Mouse (Mus musculus): ENCODE data around the gene Xxylt1. TPM values are rescaled to one million over a fixed set of nuclear protein-coding genes. Genes with fewer than 3 reads are reported as not detected.

Gene Xxylt1
- polyA plus RNA-seq, 1 experiment from 2014 or later, result 9.7 TPM

DNA sequence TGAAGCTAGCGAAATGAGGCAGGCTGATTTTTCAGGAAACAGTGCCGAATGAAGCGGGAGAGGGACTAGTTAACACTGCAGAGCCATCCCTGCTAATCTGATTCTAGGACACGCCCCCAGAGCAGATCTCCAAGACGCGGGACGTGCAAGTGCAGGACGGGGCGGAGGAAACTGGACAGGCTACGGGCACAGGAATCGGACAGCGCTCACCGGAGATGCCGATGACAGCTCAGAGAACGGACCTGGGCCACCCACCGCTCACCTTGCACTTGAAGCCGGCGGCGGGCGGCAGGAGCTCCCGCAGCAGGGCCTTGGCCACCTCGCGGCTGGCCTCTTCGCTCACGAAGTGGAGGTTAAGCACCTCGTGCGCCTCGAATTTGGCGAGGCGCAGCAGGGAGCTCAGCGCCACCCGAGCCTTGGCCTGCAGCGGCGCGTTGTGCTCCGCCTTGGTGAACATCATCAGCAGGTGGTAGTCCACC lies 620 bp downstream of the Xxylt1 start:
- Histone ChIP-seq H3K4me2 (ENCODE audit: low read length) (peak overlapping the region; percentile 94), H3K4me3 (replicated peaks; ENCODE audit: low read length) (peak overlapping the region; percentile 89), H3K9me3 (ENCODE audit: control insufficient read depth, low read length) (no peaks in the 10 kb centered on the region), H3K27me3 (replicated peaks; ENCODE audit: control insufficient read depth, insufficient read depth, low read length) (no peaks in the 10 kb centered on the region), H3K36me3 (ENCODE audit: control insufficient read depth, insufficient read depth) (no peaks in the 10 kb centered on the region), H3K9ac (replicated peaks; ENCODE audit: low read depth, low read length) (peak overlapping the region; percentile 84), H3K27ac (ENCODE audit: low read length) (peak overlapping the region; percentile 93), H3K4me1 (replicated peaks; ENCODE audit: control insufficient read depth, insufficient read depth, low read length) (peaks cover 11% of the 10 kb centered on the region)
- WGBS, result under 1% methylated on average over 36 of the region's 36 CpGs
- ATAC-seq, result peak; percentile 41

DNA sequence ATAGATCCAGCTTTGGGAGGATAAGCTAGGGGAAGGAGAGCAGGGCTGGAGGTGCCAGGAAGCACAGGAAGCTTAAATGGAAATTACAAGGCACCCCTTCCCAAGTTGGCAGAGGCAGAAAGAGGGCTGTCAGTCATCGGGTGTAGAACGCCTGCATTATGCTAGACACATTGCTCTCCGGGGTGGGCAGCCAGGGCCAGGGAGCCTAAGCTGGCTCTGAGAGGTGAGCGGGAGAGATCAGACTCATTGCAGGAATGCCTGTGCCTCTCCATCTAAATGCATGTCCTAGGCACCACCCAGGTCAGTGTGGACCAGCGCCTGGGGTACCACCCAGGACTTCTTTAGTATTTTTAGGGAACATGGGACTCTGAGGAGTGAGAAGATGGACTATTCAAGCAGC lies 3.8 kb downstream of the Xxylt1 start:
- 86% methylated on average over 5 of the region's 5 CpGs for WGBS
- Histone ChIP-seq H3K36me3 (ENCODE audit: control insufficient read depth, insufficient read depth) (no peaks in the 10 kb centered on the region), H3K27me3 (replicated peaks; ENCODE audit: control insufficient read depth, insufficient read depth, low read length) (no peaks in the 10 kb centered on the region), H3K9ac (replicated peaks; ENCODE audit: low read depth, low read length) (no peak overlapping the region), H3K4me2 (ENCODE audit: low read length) (no peak overlapping the region), H3K4me1 (replicated peaks; ENCODE audit: control insufficient read depth, insufficient read depth, low read length) (peaks cover 11% of the 10 kb centered on the region), H3K27ac (ENCODE audit: low read length) (no peak overlapping the region), H3K9me3 (ENCODE audit: control insufficient read depth, low read length) (no peaks in the 10 kb centered on the region), H3K4me3 (replicated peaks; ENCODE audit: low read length) (no peak overlapping the region)
- no peak for ATAC-seq

DNA sequence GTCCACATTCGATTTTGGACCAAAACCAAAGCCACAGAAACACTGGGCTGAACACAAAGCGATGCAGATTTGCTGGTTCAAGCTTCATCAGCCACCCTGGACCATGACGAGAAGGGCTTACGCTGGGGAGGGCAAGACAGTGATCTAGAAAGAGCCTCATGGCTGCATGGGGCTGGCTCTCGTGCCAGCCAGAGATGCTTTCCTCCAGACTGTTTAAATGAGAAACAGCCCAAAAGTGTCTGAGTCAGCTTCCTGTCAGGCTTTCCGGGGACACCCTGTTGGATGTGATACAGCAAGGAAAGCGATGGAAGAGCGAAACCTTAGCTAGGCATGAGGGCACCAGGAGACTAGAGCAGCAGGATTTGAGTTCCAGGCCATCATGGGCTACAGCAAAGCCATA lies 4.8 kb downstream of the Xxylt1 start:
- Histone ChIP-seq H3K36me3 (ENCODE audit: control insufficient read depth, insufficient read depth) (no peaks in the 10 kb centered on the region), H3K4me3 (replicated peaks; ENCODE audit: low read length) (no peak overlapping the region), H3K27ac (ENCODE audit: low read length) (no peak overlapping the region), H3K4me1 (replicated peaks; ENCODE audit: control insufficient read depth, insufficient read depth, low read length) (peaks cover 8% of the 10 kb centered on the region), H3K4me2 (ENCODE audit: low read length) (no peak overlapping the region), H3K9me3 (ENCODE audit: control insufficient read depth, low read length) (no peaks in the 10 kb centered on the region), H3K27me3 (replicated peaks; ENCODE audit: control insufficient read depth, insufficient read depth, low read length) (no peaks in the 10 kb centered on the region), H3K9ac (replicated peaks; ENCODE audit: low read depth, low read length) (no peak overlapping the region)
- 89% methylated on average over 8 of the region's 8 CpGs for WGBS
- no peak for ATAC-seq

DNA sequence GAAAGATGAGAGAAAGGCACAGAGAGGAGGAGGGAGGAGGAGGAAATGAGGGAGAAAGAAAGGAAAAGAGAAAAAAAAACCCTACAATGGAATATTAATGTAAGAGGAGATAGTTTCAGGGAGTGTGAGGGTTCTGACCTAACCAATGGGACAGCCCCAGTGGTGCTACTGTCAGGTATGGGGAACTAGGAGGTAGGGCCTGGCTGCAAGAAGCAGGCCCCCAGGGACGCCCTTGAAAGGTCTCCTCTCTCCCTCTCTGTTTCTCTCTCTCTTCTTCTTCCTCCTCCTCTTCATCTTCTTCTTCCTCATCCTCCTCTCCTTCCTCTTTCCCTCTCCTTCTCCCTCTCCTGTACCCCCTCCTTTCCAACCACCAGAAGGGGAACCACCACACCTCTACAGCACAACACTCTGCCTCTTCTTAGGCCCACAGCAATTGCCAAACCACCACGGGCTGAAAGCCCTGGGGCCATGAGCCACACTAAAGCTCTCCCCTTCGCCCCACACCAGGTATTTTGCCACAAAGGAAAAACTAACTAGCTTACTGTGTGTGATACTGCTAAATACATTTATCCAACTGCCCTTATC lies 6.8 kb downstream of the Xxylt1 start:
- Histone ChIP-seq H3K27ac (ENCODE audit: low read length) (no peak overlapping the region), H3K4me3 (replicated peaks; ENCODE audit: low read length) (no peak overlapping the region), H3K9me3 (ENCODE audit: control insufficient read depth, low read length) (no peaks in the 10 kb centered on the region), H3K4me2 (ENCODE audit: low read length) (no peak overlapping the region), H3K36me3 (ENCODE audit: control insufficient read depth, insufficient read depth) (no peaks in the 10 kb centered on the region), H3K4me1 (replicated peaks; ENCODE audit: control insufficient read depth, insufficient read depth, low read length) (peaks cover 9% of the 10 kb centered on the region), H3K27me3 (replicated peaks; ENCODE audit: control insufficient read depth, insufficient read depth, low read length) (no peaks in the 10 kb centered on the region), H3K9ac (replicated peaks; ENCODE audit: low read depth, low read length) (no peak overlapping the region)
- ATAC-seq, result no peak
- 75% methylated on average over 3 of the region's 3 CpGs for WGBS

DNA sequence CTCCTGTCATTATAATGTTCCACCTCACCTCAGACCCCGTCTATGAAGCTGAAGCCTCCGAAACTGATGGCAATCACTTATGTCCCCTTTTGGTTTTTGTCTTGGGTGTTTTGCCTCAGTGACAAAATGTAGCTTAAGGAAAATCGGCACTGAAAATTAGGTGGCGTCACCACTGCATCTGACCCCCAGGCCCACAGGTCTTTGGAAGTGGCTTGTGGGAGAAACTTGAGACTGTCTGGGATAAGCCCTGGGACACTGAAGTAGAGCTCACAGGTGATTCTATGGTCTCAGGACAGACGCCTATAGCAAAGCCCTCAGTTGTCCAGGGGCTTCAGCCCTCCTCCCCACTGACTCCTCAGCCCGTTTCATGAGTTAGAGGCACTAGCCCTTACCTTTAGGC lies 9.5 kb downstream of the Xxylt1 start:
- Histone ChIP-seq H3K4me1 (replicated peaks; ENCODE audit: control insufficient read depth, insufficient read depth, low read length) (peaks cover 12% of the 10 kb centered on the region), H3K27me3 (replicated peaks; ENCODE audit: control insufficient read depth, insufficient read depth, low read length) (no peaks in the 10 kb centered on the region), H3K4me2 (ENCODE audit: low read length) (no peak overlapping the region), H3K36me3 (ENCODE audit: control insufficient read depth, insufficient read depth) (no peaks in the 10 kb centered on the region), H3K9ac (replicated peaks; ENCODE audit: low read depth, low read length) (no peak overlapping the region), H3K9me3 (ENCODE audit: control insufficient read depth, low read length) (no peaks in the 10 kb centered on the region), H3K4me3 (replicated peaks; ENCODE audit: low read length) (no peak overlapping the region), H3K27ac (ENCODE audit: low read length) (no peak overlapping the region)
- 85% methylated on average over 6 of the region's 6 CpGs for WGBS
- ATAC-seq, result no peak

GRCm38 (mm10) chr16:31070358-31071133 lies 10.7 kb downstream of the Xxylt1 start:
- H3K4me3 ChIP-seq (replicated peaks; ENCODE audit: low read length), result no peak overlapping the region
- peak; percentile 75 for ATAC-seq
- H3K9ac ChIP-seq (replicated peaks; ENCODE audit: low read depth, low read length), result 0 out of 2 replicates have a peak overlapping the region, but pooled peaks have one; percentile 27
- no peak overlapping the region for H3K27ac ChIP-seq (ENCODE audit: low read length)
- H3K4me2 ChIP-seq (ENCODE audit: low read length), result peak overlapping the region; percentile 40
- no peaks in the 10 kb centered on the region for H3K9me3 ChIP-seq (ENCODE audit: control insufficient read depth, low read length)
- no peaks in the 10 kb centered on the region for H3K36me3 ChIP-seq (ENCODE audit: control insufficient read depth, insufficient read depth)
- H3K27me3 ChIP-seq (replicated peaks; ENCODE audit: control insufficient read depth, insufficient read depth, low read length), result no peaks in the 10 kb centered on the region
- H3K4me1 ChIP-seq (replicated peaks; ENCODE audit: control insufficient read depth, insufficient read depth, low read length), result peaks cover 12% of the 10 kb centered on the region
- 23% methylated on average over 21 of the region's 21 CpGs for WGBS

DNA sequence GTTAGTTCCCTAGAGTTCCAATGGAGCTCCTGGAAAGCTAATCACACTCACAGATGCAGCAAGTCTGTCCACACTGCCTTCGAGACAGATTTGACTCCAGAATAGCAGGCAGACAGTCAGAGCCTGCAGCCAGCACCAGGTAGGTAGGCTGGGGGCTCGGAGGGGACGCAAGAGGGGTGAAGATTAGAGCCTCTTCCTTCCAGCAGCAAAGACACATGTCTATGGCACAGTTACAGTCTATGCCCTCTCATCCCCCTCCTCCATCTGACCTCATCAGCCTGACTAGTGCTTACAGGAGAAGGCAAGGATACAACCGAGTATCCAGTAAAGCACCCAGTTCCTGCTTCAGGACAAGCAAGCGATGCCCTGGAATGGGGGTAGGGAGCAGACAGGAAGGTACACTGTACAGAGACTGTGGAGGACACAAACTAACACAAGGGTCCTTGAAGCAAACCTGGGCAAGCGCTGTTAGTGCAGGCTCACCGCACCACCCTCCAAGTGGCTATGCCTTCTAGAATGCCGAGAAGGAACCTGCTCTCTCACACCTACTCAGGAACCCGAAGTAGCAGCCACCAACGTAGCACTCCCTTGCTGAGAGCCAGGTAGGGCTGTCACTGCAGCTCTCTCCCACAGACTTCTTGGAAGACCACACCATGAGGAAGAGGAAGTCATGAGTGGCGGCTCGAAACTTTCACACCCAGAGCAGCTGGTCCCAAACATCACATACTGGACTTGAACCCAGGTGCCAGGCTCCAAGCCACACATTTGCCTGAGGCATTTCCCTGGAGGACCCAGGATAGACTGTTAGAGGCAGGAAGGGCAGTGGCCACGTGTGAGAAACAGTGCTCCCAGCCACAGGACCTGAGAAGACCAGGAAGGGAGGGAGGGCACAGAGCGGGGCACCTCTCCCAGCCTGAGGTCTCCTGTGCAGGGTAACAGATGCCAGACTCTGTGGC lies 11.7 kb downstream of the Xxylt1 start:
- H3K27ac ChIP-seq (ENCODE audit: low read length), result no peak overlapping the region
- H3K27me3 ChIP-seq (replicated peaks; ENCODE audit: control insufficient read depth, insufficient read depth, low read length), result no peaks in the 10 kb centered on the region
- H3K9me3 ChIP-seq (ENCODE audit: control insufficient read depth, low read length), result no peaks in the 10 kb centered on the region
- peaks cover 12% of the 10 kb centered on the region for H3K4me1 ChIP-seq (replicated peaks; ENCODE audit: control insufficient read depth, insufficient read depth, low read length)
- 83% methylated on average over 14 of the region's 14 CpGs for WGBS
- no peak overlapping the region for H3K9ac ChIP-seq (replicated peaks; ENCODE audit: low read depth, low read length)
- ATAC-seq, result no peak
- no peaks in the 10 kb centered on the region for H3K36me3 ChIP-seq (ENCODE audit: control insufficient read depth, insufficient read depth)
- H3K4me2 ChIP-seq (ENCODE audit: low read length), result no peak overlapping the region
- H3K4me3 ChIP-seq (replicated peaks; ENCODE audit: low read length), result no peak overlapping the region

DNA sequence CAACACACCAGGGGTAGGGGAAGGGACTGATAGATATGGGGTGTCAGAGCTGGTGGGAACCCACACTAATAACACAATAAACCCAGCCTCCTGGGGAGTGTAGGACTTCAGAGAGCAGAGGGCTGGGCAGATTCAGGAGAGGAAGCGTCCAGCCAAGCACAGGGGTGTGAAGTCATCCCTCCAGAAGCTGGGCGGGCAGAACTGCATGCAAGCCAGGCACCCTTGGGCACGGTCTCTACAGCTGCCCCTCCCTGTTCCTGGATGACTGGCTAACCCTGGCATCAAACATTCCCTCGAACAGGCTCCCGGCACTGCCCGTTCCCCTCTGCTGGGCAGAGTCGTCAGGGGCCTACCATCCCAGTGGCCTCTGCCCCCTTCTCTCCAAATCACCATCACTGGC lies 13.0 kb downstream of the Xxylt1 start:
- H3K4me2 ChIP-seq (ENCODE audit: low read length), result no peak overlapping the region
- H3K27me3 ChIP-seq (replicated peaks; ENCODE audit: control insufficient read depth, insufficient read depth, low read length), result no peaks in the 10 kb centered on the region
- no peak for ATAC-seq
- WGBS, result 88% methylated on average over 7 of the region's 7 CpGs
- H3K4me1 ChIP-seq (replicated peaks; ENCODE audit: control insufficient read depth, insufficient read depth, low read length), result peaks cover 12% of the 10 kb centered on the region
- no peak overlapping the region for H3K9ac ChIP-seq (replicated peaks; ENCODE audit: low read depth, low read length)
- H3K27ac ChIP-seq (ENCODE audit: low read length), result no peak overlapping the region
- H3K9me3 ChIP-seq (ENCODE audit: control insufficient read depth, low read length), result no peaks in the 10 kb centered on the region
- no peaks in the 10 kb centered on the region for H3K36me3 ChIP-seq (ENCODE audit: control insufficient read depth, insufficient read depth)
- H3K4me3 ChIP-seq (replicated peaks; ENCODE audit: low read length), result no peak overlapping the region
